Mouse (Mus musculus) lung, embryonic 15.5 days (tissue): ENCODE data around the gene Pdk2. TPM values are rescaled to one million over a fixed set of nuclear protein-coding genes. Genes with fewer than 3 reads are reported as not detected.

Experiments used
- polyA plus RNA-seq: library from polyadenylated mRNA; unstranded; fragments of >200 nt; fragmentation: Nextera tagmentation; extraction: Ambion mirVana; gene quantifications from 2 replicates; pipeline ENCODE4 v1.2.1, GENCODE M21; 2015

The Pdk2 gene
- polyA plus RNA-seq, 1 experiment from 2014 or later, result 30.9 TPM

Other genes starting within 250 kb of the Pdk2 start
- gene Col1a1, start 105.1 kb downstream of the Pdk2 start, polyA plus RNA-seq, result 1,191 and 1,256 TPM in 2 replicates
- gene Hils1, start 73.8 kb downstream of the Pdk2 start, polyA plus RNA-seq, result not detected in 2 replicates
- gene Sgca, start 65.0 kb downstream of the Pdk2 start, polyA plus RNA-seq, result 0.69 and 0.96 TPM in 2 replicates
- gene Ppp1r9b, start 50.3 kb downstream of the Pdk2 start, polyA plus RNA-seq, result 8.8 and 9.3 TPM in 2 replicates
- gene Samd14, start 31.5 kb downstream of the Pdk2 start, polyA plus RNA-seq, result 17.1 and 17.4 TPM in 2 replicates
- gene Itga3, start 35.4 kb upstream of the Pdk2 start, polyA plus RNA-seq, result 27.0 and 27.3 TPM in 2 replicates
- gene Dlx3, start 78.8 kb upstream of the Pdk2 start, polyA plus RNA-seq, result 0.23 and 0.50 TPM in 2 replicates
- gene Dlx4, start 104.9 kb upstream of the Pdk2 start, polyA plus RNA-seq, result 0.41 and 0.45 TPM in 2 replicates
- 0.16 TPM in 1 of 2 replicates, not detected in the other for gene Tac4, start 220.2 kb upstream of the Pdk2 start, polyA plus RNA-seq